Mouse (Mus musculus): ENCODE data around the gene Efcab9. TPM values are rescaled to one million over a fixed set of nuclear protein-coding genes. Genes with fewer than 3 reads are reported as not detected.
"Not testable (repeated sequence)": the region's sequence is repeated elsewhere in the genome, so short reads cannot be mapped to it uniquely, and the experiment has no call there.

Gene Efcab9
- polyA plus RNA-seq, 1 experiment = not detected

DNA sequence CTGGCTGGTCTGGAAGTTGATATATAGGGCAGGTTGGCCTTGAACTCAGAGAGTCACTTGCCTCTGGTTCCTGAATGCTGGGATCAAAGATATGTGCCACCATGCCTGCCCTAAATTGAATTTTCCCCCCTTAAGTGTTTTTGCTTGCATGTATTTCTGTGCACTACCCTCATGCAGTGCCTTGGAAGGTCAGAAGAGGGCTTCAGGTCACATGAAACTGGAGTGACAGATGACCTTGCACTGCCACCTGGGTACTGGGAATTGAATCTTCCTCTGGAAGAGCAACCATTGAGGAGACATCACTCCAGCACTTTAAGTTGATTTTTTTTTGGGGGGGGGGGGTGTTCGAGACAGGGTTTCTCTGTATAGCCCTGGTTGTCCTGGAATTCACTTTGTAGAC, 1.7 kb downstream of the Efcab9 start:
- WGBS = 77% methylated on average over 1 of the region's 1 CpGs
- H3K4me1 ChIP-seq (ENCODE audit: control insufficient read depth, insufficient read depth, low read length) = no peaks in the 10 kb centered on the region; the same call in 1 of the 2 replicates
- H3K27ac ChIP-seq (ENCODE audit: control insufficient read depth, insufficient read depth, low read depth, low read length, poor library complexity) = no peak overlapping the region
- H3K4me3 ChIP-seq (replicated peaks; ENCODE audit: control insufficient read depth, low read depth, low read length) = no peak overlapping the region
- peak; percentile 59 for TF ChIP-seq CTCF (IDR thresholded peaks at IDR 0.05; ENCODE audit: control insufficient read depth, insufficient read depth, low read length)
- TF ChIP-seq POLR2A (IDR thresholded peaks at IDR 0.05; ENCODE audit: borderline replicate concordance, control insufficient read depth, low read depth, low read length) = no peak

DNA sequence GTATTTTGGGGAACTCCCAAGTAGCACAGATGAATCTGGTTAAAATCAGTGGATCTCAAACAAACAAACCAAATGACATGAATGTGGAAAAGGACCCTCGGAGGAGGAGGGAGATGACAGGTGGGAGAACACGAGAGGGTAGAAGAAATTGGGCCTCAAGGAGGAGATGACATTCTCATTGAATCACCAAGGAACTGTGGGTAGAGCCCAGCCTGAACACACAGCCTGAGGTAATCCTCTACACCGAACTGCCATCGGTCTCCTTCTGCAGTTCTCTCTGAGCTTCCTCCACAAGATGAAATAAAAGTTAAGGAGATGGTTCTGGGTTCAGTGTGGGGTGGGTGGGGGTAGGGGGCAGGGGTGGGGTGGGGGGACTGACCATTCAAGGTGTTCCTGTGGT, 4.9 kb downstream of the Efcab9 start:
- TF ChIP-seq CTCF (IDR thresholded peaks at IDR 0.05; ENCODE audit: control insufficient read depth, insufficient read depth, low read length) (no peak), POLR2A (IDR thresholded peaks at IDR 0.05; ENCODE audit: borderline replicate concordance, control insufficient read depth, low read depth, low read length) (no peak)
- 76% methylated on average over 4 of the region's 4 CpGs for WGBS
- Histone ChIP-seq H3K4me1 (ENCODE audit: control insufficient read depth, insufficient read depth, low read length) (no peaks in the 10 kb centered on the region; the same call in 1 of the 2 replicates), H3K4me3 (replicated peaks; ENCODE audit: control insufficient read depth, low read depth, low read length) (no peak overlapping the region), H3K27ac (ENCODE audit: control insufficient read depth, insufficient read depth, low read depth, low read length, poor library complexity) (no peak overlapping the region)

DNA sequence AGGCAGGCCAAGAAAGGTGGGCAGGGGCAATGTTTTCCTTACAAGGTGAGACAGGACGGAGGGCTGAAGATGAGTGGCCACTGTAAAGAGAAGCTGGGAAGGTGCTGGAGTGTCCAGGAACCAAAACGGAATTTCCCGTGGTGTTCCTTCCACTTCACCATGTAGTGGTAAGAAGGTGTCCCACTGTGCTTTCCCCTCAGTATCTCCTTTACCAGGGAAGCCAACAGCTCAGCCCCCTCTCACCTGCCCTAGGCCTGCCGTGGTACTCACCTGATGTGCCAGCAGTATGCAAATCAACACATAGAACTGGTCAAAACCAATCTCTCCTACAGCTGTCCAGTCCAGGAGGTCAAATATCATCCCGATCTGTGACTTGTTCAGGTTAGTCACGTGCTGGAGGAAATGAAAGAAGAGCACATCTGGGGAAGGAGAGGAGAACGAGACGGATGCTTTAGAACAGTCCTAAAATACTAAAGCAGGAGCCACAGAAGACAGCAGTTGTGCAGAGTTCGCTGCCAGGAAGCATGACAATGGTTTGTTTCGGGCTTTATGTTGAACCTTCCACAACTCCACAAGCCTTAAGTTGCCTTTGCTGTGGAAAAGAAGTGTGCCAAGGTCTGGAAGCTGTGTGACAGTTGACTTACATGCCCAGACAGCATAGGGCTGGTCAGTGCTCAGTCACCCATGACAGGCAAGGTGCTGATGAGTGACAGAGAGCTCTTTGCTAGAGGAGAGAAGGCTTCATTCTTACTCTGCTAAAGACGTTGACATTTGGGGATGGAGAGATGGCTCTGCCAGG, 7.6 kb downstream of the Efcab9 start:
- 77% methylated on average over 11 of the region's 11 CpGs for WGBS
- no peaks in the 10 kb centered on the region for H3K4me1 ChIP-seq (ENCODE audit: control insufficient read depth, insufficient read depth, low read length)
- H3K4me3 ChIP-seq (replicated peaks; ENCODE audit: control insufficient read depth, low read depth, low read length) = no peak overlapping the region
- TF ChIP-seq POLR2A (IDR thresholded peaks at IDR 0.05; ENCODE audit: borderline replicate concordance, control insufficient read depth, low read depth, low read length) (no peak), CTCF (IDR thresholded peaks at IDR 0.05; ENCODE audit: control insufficient read depth, insufficient read depth, low read length) (no peak)
- H3K27ac ChIP-seq (ENCODE audit: control insufficient read depth, insufficient read depth, low read depth, low read length, poor library complexity) = no peak overlapping the region

DNA sequence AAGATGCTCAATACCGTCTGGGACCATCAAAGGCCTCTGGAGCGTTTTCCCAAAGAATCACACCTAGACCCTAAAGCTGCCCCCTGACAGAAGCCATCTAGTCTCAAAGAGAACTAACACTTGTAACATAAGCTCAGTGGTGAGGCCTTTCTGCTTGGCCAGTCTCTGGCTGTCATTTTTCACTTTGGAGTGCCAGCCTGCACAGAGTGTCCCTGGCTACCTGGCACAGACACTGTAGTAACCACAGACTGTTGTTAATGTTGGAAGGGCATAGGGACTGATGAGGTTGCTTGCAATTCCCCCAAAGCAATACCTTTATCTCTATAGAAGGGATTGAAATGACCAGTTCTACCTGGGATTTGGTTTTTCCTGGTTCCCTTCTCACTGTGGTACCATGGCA, 10.6 kb downstream of the Efcab9 start:
- Histone ChIP-seq H3K27ac (ENCODE audit: control insufficient read depth, insufficient read depth, low read depth, low read length, poor library complexity) (no peak overlapping the region), H3K4me1 (ENCODE audit: control insufficient read depth, insufficient read depth, low read length) (no peaks in the 10 kb centered on the region), H3K4me3 (replicated peaks; ENCODE audit: control insufficient read depth, low read depth, low read length) (no peak overlapping the region)
- 73% methylated on average over 2 of the region's 2 CpGs for WGBS
- TF ChIP-seq CTCF (IDR thresholded peaks at IDR 0.05; ENCODE audit: control insufficient read depth, insufficient read depth, low read length) (no peak), POLR2A (IDR thresholded peaks at IDR 0.05; ENCODE audit: borderline replicate concordance, control insufficient read depth, low read depth, low read length) (no peak)

DNA sequence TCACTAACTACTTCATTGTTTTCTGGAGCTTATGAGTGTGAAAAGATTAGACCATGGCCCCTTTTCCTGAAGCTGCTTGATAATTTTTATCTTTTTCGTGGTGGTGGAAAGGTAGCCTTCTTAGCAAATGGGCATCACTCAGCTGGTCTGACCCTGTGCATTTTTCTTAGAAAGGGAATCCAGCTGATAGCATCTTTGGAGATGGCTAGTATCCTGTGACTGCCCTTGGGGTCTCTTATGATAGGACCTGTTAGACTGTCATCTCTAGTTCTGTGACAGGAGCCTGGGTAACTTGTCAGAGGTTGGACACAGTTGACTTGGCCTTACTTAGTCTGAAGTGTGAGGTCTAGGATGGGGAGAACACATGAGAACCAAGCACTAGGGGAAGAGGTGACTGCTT, 12.5 kb downstream of the Efcab9 start:
- WGBS = 69% methylated on average over 1 of the region's 1 CpGs
- TF ChIP-seq POLR2A (IDR thresholded peaks at IDR 0.05; ENCODE audit: borderline replicate concordance, control insufficient read depth, low read depth, low read length) (no peak), CTCF (IDR thresholded peaks at IDR 0.05; ENCODE audit: control insufficient read depth, insufficient read depth, low read length) (no peak)
- H3K27ac ChIP-seq (ENCODE audit: control insufficient read depth, insufficient read depth, low read depth, low read length, poor library complexity) = no peak overlapping the region
- H3K4me3 ChIP-seq (replicated peaks; ENCODE audit: control insufficient read depth, low read depth, low read length) = no peak overlapping the region
- no peaks in the 10 kb centered on the region for H3K4me1 ChIP-seq (ENCODE audit: control insufficient read depth, insufficient read depth, low read length)

DNA sequence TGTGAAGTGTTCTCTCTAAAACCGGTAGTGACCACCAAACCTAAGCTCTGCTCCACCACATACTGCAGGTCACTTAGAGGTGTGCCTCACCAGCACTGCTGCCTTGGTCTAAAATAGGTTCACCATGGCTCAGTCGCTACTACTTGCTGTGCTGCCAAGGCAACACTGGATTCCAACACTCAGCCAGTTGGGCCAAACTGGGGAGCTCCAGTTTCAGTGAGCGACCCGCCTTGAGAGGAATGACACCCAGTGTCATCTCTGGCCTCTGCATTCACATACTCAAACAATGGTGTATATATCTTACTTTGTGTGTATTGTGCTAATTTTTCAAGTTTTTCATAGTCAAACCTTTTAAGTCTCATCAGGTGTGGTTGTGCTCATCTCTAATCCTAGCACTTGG, 13.1 kb downstream of the Efcab9 start:
- Histone ChIP-seq H3K4me3 (replicated peaks; ENCODE audit: control insufficient read depth, low read depth, low read length) (no peak overlapping the region), H3K4me1 (ENCODE audit: control insufficient read depth, insufficient read depth, low read length) (no peaks in the 10 kb centered on the region), H3K27ac (ENCODE audit: control insufficient read depth, insufficient read depth, low read depth, low read length, poor library complexity) (no peak overlapping the region)
- TF ChIP-seq POLR2A (IDR thresholded peaks at IDR 0.05; ENCODE audit: borderline replicate concordance, control insufficient read depth, low read depth, low read length) = no peak
- no peak for TF ChIP-seq CTCF (IDR thresholded peaks at IDR 0.05; ENCODE audit: control insufficient read depth, insufficient read depth, low read length)
- whole genome bisulfite sequencing = 90% methylated on average over 4 of the region's 4 CpGs

DNA sequence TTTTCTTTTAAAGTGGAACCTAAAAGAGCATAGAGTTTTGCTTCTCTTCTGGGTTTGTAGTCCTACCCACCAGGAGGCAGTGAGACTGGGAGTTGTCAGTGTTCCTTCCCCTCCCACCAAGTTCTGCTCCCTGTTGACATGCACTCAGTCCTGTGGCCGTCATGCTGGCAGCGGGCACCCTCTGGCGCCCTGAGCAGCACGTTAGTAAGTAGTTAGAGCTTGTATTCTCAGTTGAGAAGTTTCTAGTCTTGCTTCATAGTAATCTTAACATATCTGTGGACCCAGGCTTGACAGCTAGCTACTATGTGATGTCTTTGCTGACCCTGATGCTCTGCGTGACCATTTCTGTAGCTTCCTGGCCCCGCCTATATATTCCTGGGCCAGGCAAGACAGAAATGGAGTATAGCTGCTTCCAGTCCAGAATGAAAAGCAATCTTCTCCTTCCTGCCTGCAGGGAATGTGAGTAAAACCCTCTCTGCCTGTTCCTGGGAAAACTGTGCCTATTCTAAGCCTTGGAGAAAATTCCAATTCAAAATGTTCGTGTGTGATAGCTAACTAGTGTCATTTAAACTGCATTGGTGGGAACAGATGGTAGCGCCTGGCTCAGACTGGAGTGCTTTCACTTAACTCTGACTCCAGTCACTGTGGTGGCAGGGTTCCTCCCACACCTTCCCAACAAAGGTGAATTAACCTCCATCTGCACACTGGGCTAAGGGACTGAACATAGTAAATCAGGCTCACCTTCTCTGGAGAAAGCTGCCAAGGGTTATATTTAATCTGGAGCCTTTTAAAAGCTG, 14.8 kb downstream of the Efcab9 start:
- WGBS = 78% methylated on average over 8 of the region's 8 CpGs
- Histone ChIP-seq H3K27ac (ENCODE audit: control insufficient read depth, insufficient read depth, low read depth, low read length, poor library complexity) (no peak overlapping the region), H3K4me3 (replicated peaks; ENCODE audit: control insufficient read depth, low read depth, low read length) (no peak overlapping the region), H3K4me1 (ENCODE audit: control insufficient read depth, insufficient read depth, low read length) (no peaks in the 10 kb centered on the region)
- TF ChIP-seq CTCF (IDR thresholded peaks at IDR 0.05; ENCODE audit: control insufficient read depth, insufficient read depth, low read length) (no peak), POLR2A (IDR thresholded peaks at IDR 0.05; ENCODE audit: borderline replicate concordance, control insufficient read depth, low read depth, low read length) (no peak)

DNA sequence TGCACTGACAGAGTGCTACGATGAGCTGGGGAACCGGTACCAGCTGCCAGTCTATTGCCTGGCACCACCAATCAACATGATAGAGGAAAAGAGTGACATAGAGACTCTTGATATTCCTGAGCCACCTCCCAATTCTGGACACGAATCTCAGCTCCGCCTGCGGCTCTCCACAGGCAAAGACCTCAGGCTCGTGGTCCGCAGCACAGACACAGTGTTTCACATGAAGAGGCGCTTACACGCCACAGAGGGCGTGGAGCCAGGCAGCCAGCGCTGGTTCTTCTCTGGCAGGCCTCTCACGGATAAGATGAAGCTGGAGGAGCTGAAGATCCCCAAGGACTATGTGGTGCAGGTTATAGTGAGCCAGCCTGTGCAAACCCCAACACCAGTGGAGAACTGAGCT, 15.8 kb downstream of the Efcab9 start:
- Histone ChIP-seq H3K4me1 (ENCODE audit: control insufficient read depth, insufficient read depth, low read length) (no peaks in the 10 kb centered on the region; the same call in 1 of the 2 replicates), H3K4me3 (replicated peaks; ENCODE audit: control insufficient read depth, low read depth, low read length) (no peak overlapping the region), H3K27ac (ENCODE audit: control insufficient read depth, insufficient read depth, low read depth, low read length, poor library complexity) (no peak overlapping the region)
- TF ChIP-seq CTCF (IDR thresholded peaks at IDR 0.05; ENCODE audit: control insufficient read depth, insufficient read depth, low read length) = no peak
- no peak for TF ChIP-seq POLR2A (IDR thresholded peaks at IDR 0.05; ENCODE audit: borderline replicate concordance, control insufficient read depth, low read depth, low read length)
- 85% methylated on average over 12 of the region's 12 CpGs for WGBS

DNA sequence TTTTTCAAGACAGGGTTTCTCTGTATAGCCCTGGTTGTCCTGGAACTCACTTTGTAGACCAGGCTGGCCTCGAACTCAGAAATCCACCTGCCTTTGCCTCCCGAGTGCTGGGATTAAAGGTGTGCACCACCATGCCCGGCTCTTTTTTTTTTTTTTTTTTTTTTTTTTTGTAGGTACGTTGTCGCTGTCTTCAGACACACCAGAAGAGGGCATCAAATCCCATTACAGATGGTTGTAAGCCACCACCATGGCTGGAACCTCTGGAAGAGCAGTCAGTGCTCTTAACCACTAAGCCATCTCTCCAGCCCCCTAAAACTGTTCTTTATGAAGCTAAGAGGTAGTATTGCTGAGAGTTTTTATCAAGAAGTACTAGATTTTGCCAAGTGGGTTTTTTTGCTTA, 17.0 kb downstream of the Efcab9 start:
- H3K4me3 ChIP-seq (replicated peaks; ENCODE audit: control insufficient read depth, low read depth, low read length); H3K4me1 ChIP-seq (ENCODE audit: control insufficient read depth, insufficient read depth, low read length); H3K27ac ChIP-seq (ENCODE audit: control insufficient read depth, insufficient read depth, low read depth, low read length, poor library complexity): not testable (repeated sequence)
- WGBS = 80% methylated on average over 5 of the region's 5 CpGs
